Mouse (Mus musculus): Measurements from ENCODE around the gene St5.

DNA sequence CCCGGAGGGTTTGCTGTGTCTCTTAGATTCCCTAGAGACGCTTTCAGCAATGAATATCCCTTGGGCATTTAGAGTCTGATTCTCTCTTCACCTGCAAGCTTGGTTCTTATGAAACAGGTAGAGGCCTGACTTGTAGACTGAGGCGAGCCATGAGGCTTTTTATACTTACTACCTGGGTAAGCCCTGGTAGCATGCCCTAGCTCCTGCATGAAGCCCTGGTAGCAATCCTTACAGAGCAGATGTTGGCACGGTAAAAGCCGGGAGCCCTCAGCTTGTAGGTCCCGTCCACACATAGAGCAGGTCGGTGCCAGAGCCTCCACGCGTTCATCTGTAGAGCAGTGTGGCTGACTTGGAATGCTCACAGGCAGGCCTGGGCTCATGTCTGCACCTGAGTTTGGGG is 195.8 kb downstream of the St5 start:
- TF ChIP-seq CTCF (IDR thresholded peaks at IDR 0.05; ENCODE audit: control insufficient read depth, insufficient read depth, insufficient read length), result no peak
- no peak for TF ChIP-seq CEBPB (IDR thresholded peaks at IDR 0.05; ENCODE audit: low read depth)
- TF ChIP-seq MYOD1 (IDR thresholded peaks at IDR 0.05; ENCODE audit: control insufficient read depth, insufficient read length, low read depth), result no peak
- no peak for TF ChIP-seq MAX (IDR thresholded peaks at IDR 0.05)
- TF ChIP-seq USF1 (IDR thresholded peaks at IDR 0.05; ENCODE audit: low read depth), result no peak
- no peak for TF ChIP-seq MYOG (IDR thresholded peaks at IDR 0.05; ENCODE audit: control insufficient read depth, extremely low read depth, insufficient read length)
- no peak for TF ChIP-seq FOSL1 (IDR thresholded peaks at IDR 0.05; ENCODE audit: insufficient read depth, low read length, poor library complexity, severe bottlenecking)
